Mouse (Mus musculus) CD4-positive, CD25-positive, alpha-beta regulatory T cell, adult 4 months (primary cell): ENCODE data around the gene Inava. TPM values are rescaled to one million over a fixed set of nuclear protein-coding genes. Genes with fewer than 3 reads are reported as not detected.

Source experiments
- ATAC-seq: one replicate; pipeline ENCODE4 v1.8.0; 2017
- polyA plus RNA-seq, 2 experiments: library from polyadenylated mRNA; unstranded; fragments of 100-300 nt; shearing (Covaris generic); gene quantifications; one replicate each; pipeline ENCODE4 v1.2.1; 2017

Inava gene
- polyA plus RNA-seq, 2 experiments from 2014 or later = 0.28 TPM; not detected in 1

DNA sequence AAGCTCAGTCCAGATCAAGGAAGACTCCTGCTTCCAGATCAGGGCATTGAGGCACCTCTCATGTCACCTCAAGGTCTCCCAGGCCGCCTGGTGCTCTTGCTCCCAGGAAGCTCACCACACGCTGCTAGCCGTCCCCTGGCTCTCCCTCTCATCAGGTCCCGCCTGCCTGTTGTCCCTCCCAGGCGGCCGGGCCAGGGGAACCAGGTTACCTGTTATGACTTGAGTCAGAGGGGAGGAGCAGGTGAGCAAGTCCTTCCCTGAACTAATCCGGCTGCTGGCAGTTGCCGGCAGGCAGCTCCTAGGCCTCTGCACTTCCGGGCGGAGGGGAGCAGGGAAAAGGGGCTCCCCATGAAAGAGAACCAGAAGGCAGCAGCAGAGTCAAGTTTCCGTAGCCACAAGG, 3.9 kb downstream of the Inava start:
- ATAC-seq = no peak

DNA sequence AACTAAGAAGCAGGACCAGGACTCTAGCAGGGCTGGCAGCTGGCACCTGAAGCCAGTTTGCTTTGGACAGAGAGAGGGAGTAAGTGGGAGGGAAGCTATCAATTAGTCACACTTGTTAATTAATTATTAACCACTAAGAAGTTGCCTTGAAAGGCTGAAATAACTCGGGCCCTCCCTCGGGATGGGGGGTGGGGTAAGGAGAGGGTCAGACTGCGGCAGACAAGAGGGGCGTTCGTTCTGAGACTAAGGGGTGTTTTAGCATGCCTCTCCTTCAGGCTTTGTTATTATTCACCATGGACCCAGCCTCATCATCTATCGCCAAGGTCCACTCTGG, 5.1 kb downstream of the Inava start:
- no peak for ATAC-seq

DNA sequence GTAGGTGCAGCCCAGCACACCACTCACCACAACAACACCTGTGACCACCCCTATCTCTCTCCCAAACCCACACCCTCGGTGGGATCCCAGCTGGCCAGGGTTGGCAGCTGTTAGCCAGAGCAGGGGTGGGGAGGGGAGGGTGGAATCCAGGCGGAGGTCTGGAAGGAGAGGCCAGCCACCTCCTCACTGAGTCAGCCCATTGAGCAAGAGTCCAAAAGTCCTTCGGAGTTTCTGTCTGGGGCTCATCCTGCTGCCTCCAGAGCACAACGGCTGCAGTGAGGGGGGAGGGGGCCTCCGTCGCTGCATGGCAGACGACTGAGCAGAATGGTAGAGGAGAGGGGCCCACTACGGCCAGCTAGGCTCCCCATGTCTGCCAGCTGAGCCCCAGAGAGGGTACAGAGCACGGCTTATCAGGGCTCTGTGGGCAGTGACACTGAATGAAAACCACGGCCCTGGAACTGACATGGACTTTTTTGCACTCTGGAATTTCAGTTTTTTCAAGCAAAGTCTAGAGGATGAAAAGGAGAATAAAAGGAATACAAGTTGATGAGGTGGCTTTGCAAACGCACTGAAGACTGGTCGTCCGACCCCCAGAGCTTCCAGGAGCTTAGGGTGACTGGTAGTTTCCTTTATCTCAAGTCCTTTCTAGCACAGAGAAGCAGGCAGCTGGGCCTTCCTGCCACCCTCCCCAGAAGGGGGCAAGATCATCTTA, 5.6 kb downstream of the Inava start:
- no peak for ATAC-seq

DNA sequence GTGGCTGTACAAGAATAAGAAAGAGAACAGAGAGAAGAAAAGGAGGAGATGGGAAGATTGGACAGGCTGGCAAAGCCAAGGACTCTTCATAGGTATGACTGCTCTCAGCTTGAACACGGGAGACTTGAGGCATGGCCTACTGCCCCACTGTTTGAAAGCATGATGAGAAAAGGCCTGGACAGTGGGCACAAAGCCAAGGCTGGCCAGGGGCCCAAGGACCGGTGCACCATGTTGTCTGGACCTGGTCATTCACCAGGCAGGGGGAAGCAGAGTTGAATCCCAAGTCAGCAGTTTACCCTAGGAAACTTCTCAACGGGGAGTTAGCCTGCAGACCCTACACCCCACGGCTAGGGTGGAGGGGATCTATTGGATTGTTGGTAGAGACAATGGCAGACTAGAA, 6.2 kb downstream of the Inava start:
- ATAC-seq = no peak

DNA sequence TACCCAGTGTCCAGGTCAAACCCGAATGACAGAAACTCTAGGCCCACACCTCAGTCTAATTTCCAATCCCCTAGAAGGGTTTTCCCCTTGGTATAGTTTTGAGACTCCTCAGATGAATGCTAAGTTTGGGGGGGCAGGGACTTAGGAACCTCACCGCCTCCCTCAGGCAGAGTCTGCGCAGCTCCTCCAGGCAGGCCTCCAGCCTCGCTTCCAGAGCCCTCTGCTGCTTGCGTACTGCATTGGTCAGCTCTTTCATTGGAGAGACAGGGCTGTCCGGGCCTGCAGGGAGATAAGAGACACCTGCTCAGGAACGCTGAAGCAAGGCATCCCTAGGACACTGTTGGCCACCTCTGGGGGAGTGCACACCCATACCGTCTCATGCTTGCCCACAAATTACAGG, 7.4 kb downstream of the Inava start:
- ATAC-seq = no peak

DNA sequence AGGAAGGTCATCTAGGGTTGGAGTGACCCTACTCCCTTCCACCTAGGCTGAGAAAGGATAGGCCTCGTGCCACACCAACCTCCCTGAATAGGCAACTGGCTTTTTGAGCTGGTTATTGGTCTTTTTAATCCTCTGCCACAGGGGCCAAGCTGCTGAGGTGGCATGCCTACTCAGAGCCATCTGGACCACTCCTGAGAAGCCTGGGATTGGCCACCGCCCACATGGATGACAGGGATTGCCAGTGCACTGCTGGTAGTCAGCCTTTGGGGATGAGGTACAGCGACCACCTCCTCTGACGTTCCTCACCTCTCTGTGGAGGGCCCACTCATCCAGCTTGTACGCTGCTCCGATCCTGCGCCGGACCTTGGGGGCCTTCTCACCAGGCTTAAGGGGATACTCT, 8.2 kb downstream of the Inava start:
- no peak for ATAC-seq

DNA sequence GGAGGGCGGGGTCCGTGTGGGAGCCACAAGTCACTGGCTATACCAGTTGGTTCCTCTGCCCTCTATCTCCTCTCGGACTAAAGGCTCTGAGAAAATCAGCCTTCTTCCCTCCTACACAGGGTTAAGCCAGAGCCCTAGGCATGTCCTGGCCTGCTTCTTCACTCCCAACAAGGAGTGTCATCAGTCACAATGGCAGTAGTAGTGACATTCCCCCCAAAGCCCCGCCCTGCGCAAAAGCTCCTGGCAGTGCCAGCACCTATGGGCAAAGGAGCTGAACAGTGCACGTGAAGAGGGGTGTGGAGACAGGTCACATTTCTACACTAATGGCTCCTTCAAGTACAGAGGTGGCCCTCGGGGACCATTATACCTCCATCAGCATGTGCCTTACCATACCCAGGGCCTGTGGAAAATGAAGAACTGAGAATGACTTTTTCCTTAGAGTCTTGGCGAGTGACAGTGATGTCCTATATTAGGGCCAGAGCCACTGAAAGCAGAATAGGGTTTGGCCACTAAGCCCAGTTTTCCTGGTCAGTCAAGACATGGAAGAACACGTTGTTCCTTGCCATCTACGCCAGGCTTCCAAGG, 10.2 kb downstream of the Inava start:
- ATAC-seq = no peak

DNA sequence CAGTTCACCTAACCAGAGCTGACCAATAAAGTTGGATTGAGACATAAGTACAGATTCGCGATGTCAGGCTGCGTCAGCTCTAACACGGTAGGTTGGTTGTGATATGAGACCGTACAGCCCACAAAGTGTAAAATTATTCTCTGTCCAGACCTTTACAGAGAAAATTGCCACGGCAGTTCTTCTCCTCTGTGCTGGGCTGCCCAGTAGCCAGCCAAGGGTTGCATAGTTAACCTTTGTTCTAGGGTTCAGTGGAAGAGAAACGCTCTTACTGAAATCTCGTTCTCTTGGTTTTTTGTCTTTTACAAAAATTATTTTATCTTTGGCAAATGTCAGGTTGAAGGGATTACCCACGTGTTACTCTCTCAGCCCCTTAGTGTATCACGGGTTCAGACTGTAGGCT, 11.7 kb downstream of the Inava start:
- ATAC-seq = no peak

DNA sequence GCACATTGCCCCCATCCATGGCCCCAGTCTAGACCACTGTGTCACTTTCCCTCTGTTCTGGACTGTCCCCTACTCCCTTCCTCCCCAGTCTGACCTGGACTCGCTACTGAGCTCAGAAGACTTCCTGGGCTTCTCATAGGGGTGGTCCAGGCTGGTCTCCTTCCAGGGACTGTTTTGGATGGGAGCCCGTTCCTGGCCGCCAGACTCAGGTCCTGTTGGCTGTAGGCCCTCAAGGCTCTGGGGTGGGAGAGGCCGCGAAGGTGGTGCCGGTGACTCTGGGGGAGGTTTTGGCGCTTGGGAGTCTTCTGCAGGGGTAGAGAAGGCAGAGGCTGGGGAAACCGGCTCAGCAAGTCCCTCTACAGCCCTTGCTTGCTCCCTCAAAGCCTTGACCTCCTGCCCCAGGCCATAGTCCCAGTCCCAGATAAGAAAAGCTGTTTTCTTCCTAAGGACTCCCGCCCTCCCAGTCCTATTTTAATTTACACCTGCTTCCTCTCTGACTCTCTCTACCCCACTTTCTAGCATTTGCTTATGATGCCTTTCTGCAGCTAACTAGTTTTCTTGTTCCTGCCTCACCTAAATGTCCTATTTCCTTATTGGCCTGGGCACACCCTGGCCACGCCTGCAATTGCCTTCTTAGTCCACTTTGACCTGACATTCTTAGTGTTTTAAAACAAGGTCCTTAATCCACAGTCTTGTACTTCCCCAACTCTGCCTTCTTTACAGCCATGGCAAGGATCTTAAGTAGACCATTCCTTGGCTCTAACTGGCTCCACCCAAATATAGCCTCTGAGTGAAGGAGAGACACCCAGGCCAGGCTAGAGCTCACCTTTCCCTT, 13.8 kb downstream of the Inava start:
- no peak for ATAC-seq

DNA sequence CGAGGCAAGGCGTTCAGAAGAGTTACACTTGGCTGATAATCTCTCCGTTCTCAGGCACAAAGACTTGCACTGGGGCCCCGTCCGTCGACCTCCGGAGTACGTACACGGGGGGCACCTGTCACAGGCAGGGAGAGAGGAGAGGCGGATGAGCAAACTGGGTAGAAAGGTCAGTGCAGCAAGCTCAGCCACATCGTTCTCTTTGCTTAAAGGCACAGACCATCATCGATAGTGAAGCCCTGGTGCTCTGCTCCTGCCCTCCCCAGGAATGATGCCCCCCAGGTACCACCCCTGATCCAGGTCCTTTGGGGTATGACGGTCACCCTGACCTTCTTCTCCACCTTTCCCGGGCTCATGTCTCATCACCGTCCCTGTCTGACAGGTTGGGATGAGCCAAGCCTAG, 19.8 kb downstream of the Inava start:
- no peak for ATAC-seq

DNA sequence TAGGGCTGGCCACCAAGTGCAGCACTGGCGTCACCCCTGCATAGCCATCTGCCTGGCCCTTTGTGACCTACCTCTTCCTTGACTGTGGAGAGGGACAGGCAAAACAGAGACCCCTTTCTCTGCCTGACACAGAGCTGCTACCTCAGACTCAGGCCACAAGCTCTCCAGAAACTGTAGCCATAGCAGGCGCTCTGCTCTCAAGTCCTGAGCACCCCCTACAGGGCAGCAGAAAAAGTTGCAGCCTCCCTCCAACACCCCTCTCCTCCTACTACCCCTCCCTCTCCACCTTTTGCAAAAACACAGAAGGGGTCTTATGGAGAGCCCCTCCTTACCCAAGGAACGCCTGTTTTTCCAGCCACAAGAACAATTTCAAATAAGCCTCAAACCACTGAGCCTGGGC, 21.3 kb downstream of the Inava start, which contains the start of gene Mroh3:
Mroh3 (minus strand) TSS at position 26 of the 400 bp plus-strand sequence.
- peak; percentile 65 for ATAC-seq

DNA sequence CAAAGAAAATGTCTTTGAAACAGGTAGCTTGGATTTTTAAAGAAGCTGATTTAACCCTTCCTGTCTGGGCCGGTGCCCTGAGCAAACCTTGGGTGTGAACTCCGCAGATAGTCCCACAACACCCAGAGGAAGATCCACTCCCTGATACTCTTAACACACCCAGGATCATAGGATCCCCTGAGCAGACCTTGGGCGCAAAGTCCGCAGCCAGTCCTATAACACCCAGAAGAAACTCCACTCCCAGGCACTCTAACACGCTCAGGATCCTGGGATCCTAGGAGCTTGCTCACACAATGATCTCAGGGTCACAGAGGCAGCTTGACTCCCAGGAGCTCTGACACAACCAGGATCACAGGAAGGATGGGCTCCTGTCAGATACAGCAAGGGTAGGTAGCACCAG, 44.0 kb downstream of the Inava start:
- ATAC-seq = no peak

DNA sequence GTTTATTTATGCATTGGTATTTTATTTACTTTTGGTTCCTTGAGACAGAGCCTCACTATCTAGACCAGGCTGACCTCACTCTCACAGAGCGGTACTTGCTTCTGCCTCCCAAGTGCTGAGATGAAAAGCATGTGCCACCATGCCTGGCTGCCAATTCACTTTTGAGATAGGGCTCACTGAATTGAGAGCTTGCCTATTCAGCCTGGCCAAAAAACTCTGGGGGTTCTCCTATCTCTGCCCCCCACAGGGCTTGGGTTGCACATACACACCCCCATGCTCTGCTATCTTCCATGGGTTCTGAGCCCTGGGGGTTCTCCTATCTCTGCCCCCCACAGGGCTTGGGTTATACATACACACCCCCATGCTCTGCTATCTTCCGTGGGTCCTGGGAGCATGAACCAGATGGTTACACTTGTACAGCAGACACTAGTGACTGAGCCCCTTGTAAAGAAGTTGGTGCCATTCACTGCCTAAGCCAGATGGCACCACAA, 54.5 kb downstream of the Inava start:
- no peak for ATAC-seq

DNA sequence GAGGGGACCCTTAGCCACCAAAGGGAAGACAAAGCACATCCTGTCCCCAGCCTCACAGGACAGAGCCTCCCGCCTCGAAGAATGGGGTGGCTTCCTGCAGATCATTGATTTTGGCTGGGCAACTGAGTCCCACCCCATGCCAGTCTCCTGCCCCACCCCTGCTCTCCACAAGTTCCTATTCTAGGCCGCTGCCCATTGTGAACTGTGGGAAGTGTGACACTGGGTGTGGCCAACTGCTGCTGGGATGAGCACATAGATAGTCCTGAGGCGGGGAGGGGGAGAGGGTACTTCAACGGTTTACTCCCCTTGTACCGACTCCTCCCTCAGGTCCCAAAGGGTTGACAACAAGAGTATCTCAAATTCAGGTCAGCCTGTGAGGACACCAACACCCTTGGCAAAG, 55.3 kb downstream of the Inava start:
- no peak for ATAC-seq

DNA sequence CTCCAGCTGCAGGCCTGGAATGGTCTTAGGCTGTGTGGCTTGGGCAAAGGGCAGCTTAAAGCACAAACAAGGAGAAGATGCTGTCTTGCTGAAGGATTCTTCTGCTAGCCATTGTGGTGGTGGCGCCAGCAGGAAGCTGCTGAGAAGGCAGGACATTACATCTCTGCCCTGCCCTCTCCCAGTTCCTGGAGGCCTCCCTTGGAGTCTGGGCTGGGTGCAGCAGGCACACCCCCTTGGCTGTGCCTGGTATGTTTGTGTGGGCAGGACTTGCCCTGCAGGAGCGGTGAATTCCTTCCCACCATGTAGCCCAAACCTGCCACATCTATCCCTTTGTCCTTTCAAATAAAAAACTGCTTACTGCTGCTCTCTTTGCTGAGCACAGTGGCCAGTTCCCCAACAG, 57.0 kb downstream of the Inava start:
- no peak for ATAC-seq

DNA sequence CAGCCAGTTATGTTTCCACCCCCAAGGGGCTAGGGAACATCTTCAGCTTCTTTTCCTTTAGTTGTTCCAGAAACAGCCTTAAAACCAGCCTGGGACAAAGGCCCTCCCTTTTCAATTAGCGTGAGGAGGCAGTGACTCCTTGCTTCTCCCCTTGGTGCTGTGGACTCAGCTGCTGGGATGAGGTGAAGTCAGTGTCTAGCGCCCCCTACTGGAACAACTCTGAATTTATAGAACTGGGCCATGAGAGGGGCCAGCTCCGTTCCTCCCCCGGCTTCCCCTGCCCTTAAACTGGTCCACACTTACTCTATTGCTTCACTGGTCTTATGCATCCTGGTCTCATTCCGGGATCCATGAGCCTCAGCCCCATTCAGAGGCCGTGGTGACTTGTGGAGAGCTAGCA, 58.9 kb downstream of the Inava start:
- peak; percentile 37 for ATAC-seq

DNA sequence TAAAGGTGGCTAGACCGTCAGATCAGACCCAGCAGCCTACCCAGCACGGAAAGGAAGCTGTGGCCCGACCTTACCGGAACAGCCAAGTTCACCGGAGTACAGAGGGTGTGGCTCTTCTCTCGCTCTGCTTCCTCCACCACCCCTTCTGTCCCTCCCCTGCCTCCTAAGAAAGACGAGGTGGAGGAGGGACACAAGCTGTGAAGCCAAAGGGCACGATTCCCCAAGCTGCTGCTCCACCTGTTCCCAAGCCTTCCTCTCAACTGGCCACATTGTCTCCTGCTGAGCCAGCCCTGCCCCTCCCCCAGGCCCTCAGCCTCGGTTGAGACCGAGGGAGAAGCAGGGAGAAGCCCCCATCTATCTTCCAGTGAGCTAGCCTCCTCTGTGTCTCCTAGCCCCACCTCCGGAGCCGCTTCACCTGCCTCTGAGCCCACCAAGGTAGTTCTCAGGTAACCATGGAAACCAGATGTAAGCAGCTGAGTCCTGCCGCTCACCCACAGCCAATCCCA, 59.9 kb downstream of the Inava start:
- peak; percentile 77 for ATAC-seq

DNA sequence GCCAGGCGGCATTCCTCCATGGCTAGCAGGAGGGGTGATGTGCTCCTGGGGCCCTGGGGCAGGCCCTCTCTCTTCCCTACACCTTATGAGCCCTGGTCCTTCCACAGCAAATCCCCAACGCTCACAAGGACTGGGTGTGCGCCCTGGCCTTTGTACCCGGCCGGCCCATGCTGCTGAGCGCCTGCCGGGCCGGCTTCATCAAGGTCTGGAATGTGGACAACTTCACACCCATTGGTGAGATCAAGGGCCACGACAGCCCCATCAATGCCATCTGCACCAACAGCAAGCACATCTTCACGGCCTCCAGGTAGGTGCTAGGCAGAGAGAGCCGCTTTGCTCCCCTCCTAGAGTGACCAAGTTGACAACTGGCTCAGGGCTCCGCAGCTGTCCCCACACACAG, 61.4 kb downstream of the Inava start:
- no peak for ATAC-seq

DNA sequence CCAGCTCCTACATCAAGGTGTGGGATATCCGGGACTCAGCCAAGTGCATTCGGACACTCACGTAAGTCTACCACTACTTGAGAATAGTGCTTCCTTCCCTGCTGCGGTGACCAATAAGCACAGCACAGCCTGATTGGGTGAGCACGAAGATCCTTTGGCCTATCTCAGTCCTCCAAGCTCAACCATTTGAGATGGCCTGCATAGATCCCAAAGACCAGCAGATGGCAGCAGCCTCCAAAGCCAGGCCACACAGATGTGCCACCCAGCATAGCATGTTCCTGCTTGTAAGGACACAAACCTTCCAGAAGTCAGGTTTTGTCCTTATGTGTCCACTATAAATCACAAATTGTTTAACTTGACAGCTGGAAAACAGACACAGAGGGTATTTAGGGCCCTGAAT, 64.0 kb downstream of the Inava start:
- ATAC-seq = peak; percentile 69

DNA sequence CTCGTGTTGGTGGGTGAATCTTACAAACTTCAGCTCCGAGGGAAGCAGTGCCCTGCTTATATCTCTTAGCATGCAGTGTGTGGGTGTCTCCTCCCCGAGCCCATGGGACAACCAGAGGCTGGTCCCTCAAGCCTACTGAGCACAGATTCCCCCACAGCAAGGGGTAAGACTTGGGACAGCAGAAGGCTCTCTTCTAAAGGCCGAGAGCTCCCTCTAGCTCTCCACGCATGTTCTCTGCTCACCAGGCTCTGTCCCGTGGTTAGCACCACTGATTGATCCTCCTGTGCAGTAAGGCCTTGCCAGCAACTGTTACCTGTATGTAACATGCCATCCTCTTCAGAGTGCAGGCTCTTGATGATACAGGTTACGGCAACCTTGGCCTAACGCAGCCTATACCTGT, 66.4 kb downstream of the Inava start:
- no peak for ATAC-seq

DNA sequence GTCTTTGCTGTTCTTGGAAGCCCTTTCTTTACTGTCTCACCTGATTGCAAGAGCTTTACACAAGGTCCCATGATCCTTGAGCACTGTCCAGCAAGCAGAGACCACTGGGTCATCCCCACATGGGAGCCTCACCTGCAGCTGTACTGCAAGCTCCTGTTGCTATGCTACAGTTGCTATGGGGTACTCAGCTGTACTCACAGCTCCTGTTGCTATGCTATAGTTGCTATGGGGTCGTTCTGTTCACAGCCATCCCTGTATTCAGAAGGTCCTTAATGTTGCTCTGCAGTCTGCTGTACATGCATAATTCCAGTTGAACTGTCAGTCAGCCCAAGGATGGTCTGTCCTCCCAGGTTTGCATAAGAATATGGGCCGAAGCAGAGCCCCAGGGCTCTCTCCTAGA, 68.6 kb downstream of the Inava start:
- ATAC-seq = no peak
